Mouse (Mus musculus): ENCODE measurements around the gene Gipc2.
"Not testable (repeated sequence)": the region's sequence is repeated elsewhere in the genome, so short reads cannot be mapped to it uniquely, and the experiment has no call there.

Gipc2 gene

GRCm38 (mm10) chr3:152155296-152155948 lies 10.6 kb downstream of the Gipc2 start:
- no peak for DNase-seq (ENCODE audit: low read depth, low spot score)

- DNase-seq (ENCODE audit: low read depth, low spot score): no peak
Observed at GRCm38 (mm10) chr3:152154095-152154494, 11.9 kb downstream of the Gipc2 start.

GRCm38 (mm10) chr3:152153152-152153551 lies 12.9 kb downstream of the Gipc2 start:
- no peak for DNase-seq (ENCODE audit: low read depth, low spot score)

GRCm38 (mm10) chr3:152152483-152152804 lies 13.6 kb downstream of the Gipc2 start:
- no peak for DNase-seq (ENCODE audit: low read depth, low spot score)

GRCm38 (mm10) chr3:152151725-152152482 lies 14.1 kb downstream of the Gipc2 start:
- DNase-seq (ENCODE audit: low read depth, low spot score): peak; percentile 28

GRCm38 (mm10) chr3:152149863-152150262 lies 16.2 kb downstream of the Gipc2 start:
- DNase-seq (ENCODE audit: low read depth, low spot score): no peak

- DNase-seq (ENCODE audit: low read depth, low spot score): no peak
Observed at GRCm38 (mm10) chr3:152149449-152149848, 16.6 kb downstream of the Gipc2 start.

GRCm38 (mm10) chr3:152147085-152147831 lies 18.8 kb downstream of the Gipc2 start:
- no peak for DNase-seq (ENCODE audit: low read depth, low spot score)

- no peak for DNase-seq (ENCODE audit: low read depth, low spot score)
Observed at GRCm38 (mm10) chr3:152145186-152145585, 20.8 kb downstream of the Gipc2 start.

GRCm38 (mm10) chr3:152142989-152143695 lies 22.9 kb downstream of the Gipc2 start:
- no peak for DNase-seq (ENCODE audit: low read depth, low spot score)

- DNase-seq (ENCODE audit: low read depth, low spot score): no peak
Observed at GRCm38 (mm10) chr3:152142146-152142545, 23.9 kb downstream of the Gipc2 start.

GRCm38 (mm10) chr3:152139308-152139707 lies 26.7 kb downstream of the Gipc2 start:
- not testable (repeated sequence) for DNase-seq (ENCODE audit: low read depth, low spot score)

- DNase-seq (ENCODE audit: low read depth, low spot score): not testable (repeated sequence)
Observed at GRCm38 (mm10) chr3:152136106-152136505, 29.9 kb downstream of the Gipc2 start.

GRCm38 (mm10) chr3:152133621-152134020 lies 32.4 kb downstream of the Gipc2 start:
- DNase-seq (ENCODE audit: low read depth, low spot score): no peak

- DNase-seq (ENCODE audit: low read depth, low spot score): no peak
Observed at GRCm38 (mm10) chr3:152130963-152131362, 35.1 kb downstream of the Gipc2 start.

- not testable (repeated sequence) for DNase-seq (ENCODE audit: low read depth, low spot score)
Observed at GRCm38 (mm10) chr3:152129426-152129825, 36.6 kb downstream of the Gipc2 start.

GRCm38 (mm10) chr3:152128631-152129030 lies 37.4 kb downstream of the Gipc2 start:
- DNase-seq (ENCODE audit: low read depth, low spot score): no peak

GRCm38 (mm10) chr3:152127144-152127543 lies 38.9 kb downstream of the Gipc2 start:
- no peak for DNase-seq (ENCODE audit: low read depth, low spot score)

- DNase-seq (ENCODE audit: low read depth, low spot score): no peak
Observed at GRCm38 (mm10) chr3:152122720-152123119, 43.3 kb downstream of the Gipc2 start.

GRCm38 (mm10) chr3:152122101-152122500 lies 43.9 kb downstream of the Gipc2 start:
- DNase-seq (ENCODE audit: low read depth, low spot score): no peak

- DNase-seq (ENCODE audit: low read depth, low spot score): no peak
Observed at GRCm38 (mm10) chr3:152121169-152122009, 44.6 kb downstream of the Gipc2 start.

Measured in mesoderm, embryonic 11.5 days (tissue).